Mouse (Mus musculus): ENCODE data around the gene Has1. TPM values are rescaled to one million over a fixed set of nuclear protein-coding genes. Genes with fewer than 3 reads are reported as not detected.

The Has1 gene
- polyA plus RNA-seq, 2 experiments = not detected

DNA sequence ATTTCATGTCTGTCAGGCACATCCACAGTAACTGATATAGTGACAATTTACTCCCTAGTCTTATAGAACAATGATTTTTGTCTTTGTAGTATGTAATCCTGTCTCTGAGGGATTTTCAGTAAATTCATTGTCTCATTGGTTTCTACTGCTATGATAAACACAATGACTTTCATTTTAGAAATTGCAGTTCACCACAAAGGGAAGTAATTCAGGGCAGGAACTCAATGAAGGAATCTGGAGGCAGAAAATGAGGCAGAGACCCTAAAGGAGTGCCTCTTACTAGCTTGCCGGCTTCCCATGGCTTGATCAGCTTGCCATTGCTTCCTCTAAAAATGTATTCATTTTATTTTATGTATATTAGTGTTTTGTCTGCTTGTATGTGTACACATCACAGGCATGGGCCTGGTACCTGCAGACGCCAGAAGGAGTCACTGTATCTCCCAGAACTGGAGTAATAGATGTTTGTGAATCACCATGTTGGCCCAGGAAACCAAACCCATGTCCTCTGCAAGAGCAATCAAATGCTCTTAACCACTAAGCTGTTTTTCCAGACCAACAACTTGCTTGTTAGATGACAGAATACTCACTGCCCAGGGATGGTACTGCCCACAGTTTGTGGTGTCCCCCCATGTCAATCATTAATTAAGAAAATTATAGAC lies 16.0 kb upstream of the Has1 start:
- 33% methylated on average over 2 of the region's 2 CpGs for WGBS (ENCODE audit: insufficient replicate concordance)

GRCm38 (mm10) chr17:17866801-17867469 lies 11.9 kb upstream of the Has1 start:
- Histone ChIP-seq H3K4me2 (ENCODE audit: low read depth) (no peak overlapping the region), H3K9me3 (ENCODE audit: control insufficient read depth, low read length) (no peaks in the 10 kb centered on the region), H3K9ac (replicated peaks) (no peak overlapping the region), H3K27ac (no peak overlapping the region), H3K4me3 (ENCODE audit: insufficient read depth in 1 of 2, low read depth in 2 of 2, low read length in 2 of 2) (no peak overlapping the region), H3K4me1 (replicated peaks; ENCODE audit: control insufficient read depth in 2 of 2, insufficient read depth in 2 of 2, low read length in 1 of 2) (peaks cover 0 to 5% of the 10 kb centered on the region in 2 experiments; a peak in 3 of 4 replicates), H3K36me3 (replicated peaks; ENCODE audit: control insufficient read depth, insufficient read depth, low read depth) (no peaks in the 10 kb centered on the region), H3K27me3 (ENCODE audit: control insufficient read depth, insufficient read depth, low read length) (no peaks in the 10 kb centered on the region)
- TF ChIP-seq CTCF (IDR thresholded peaks at IDR 0.05; ENCODE audit: low read depth) = no peak
- TF ChIP-seq EP300 (IDR thresholded peaks at IDR 0.05; ENCODE audit: low read depth) = no peak
- WGBS (ENCODE audit: insufficient replicate concordance) = 65% methylated on average over 11 of the region's 11 CpGs
- DNase-seq (ENCODE audit: low read depth in 3 of 3, low spot score in 3 of 3) (no peak), ATAC-seq (ENCODE audit: insufficient read depth) (no peak)

More for the DNA sequence above, 16.0 kb upstream of the Has1 start:
- Histone ChIP-seq H3K9me3 (ENCODE audit: control insufficient read depth, low read length) (no peaks in the 10 kb centered on the region), H3K36me3 (replicated peaks; ENCODE audit: control insufficient read depth, insufficient read depth, low read depth) (no peaks in the 10 kb centered on the region), H3K4me3 (ENCODE audit: insufficient read depth in 1 of 2, low read depth in 2 of 2, low read length in 2 of 2) (no peak overlapping the region), H3K27me3 (ENCODE audit: control insufficient read depth, insufficient read depth, low read length) (no peaks in the 10 kb centered on the region), H3K4me2 (ENCODE audit: low read depth) (no peak overlapping the region), H3K4me1 (replicated peaks; ENCODE audit: control insufficient read depth in 2 of 2, insufficient read depth in 2 of 2, low read length in 1 of 2) (peaks cover 0 to 5% of the 10 kb centered on the region in 2 experiments; a peak in 2 of 4 replicates), H3K9ac (replicated peaks) (no peak overlapping the region), H3K27ac (no peak overlapping the region)
- TF ChIP-seq EP300 (IDR thresholded peaks at IDR 0.05; ENCODE audit: low read depth) (no peak), CTCF (IDR thresholded peaks at IDR 0.05; ENCODE audit: low read depth) (no peak)
- DNase-seq (ENCODE audit: low read depth in 3 of 3, low spot score in 3 of 3) = no peak
- no peak for ATAC-seq (ENCODE audit: insufficient read depth)

DNA sequence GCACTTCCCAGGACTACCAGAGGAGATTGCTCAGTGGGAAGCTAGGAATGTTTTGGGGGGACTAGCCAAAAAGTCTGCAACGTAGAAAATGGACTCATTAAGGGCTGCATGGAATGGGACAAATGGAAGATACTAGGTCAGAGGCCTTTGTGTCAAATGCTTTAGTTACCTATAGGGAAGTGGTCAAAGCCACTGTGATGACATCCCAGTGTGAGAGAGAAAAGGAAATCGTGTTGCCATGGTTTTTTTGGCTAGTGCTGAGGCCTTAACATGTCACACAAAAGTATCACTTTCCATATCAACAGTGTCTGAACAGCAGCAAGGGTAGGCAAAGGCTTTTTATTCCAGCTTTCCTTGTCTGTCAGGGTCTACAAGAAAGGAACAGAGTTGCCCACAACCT lies 10.2 kb upstream of the Has1 start:
- no peak overlapping the region for H3K4me2 ChIP-seq (ENCODE audit: low read depth)
- peaks cover 0 to 5% of the 10 kb centered on the region in 2 experiments; a peak in 3 of 4 replicates for H3K4me1 ChIP-seq (replicated peaks; ENCODE audit: control insufficient read depth in 2 of 2, insufficient read depth in 2 of 2, low read length in 1 of 2)
- DNase-seq (ENCODE audit: low read depth in 3 of 3, low spot score in 3 of 3) = no peak
- no peak overlapping the region for H3K27ac ChIP-seq
- TF ChIP-seq CTCF (IDR thresholded peaks at IDR 0.05; ENCODE audit: low read depth) (no peak), EP300 (IDR thresholded peaks at IDR 0.05; ENCODE audit: low read depth) (no peak)
- no peaks in the 10 kb centered on the region for H3K27me3 ChIP-seq (ENCODE audit: control insufficient read depth, insufficient read depth, low read length)
- no peaks in the 10 kb centered on the region for H3K9me3 ChIP-seq (ENCODE audit: control insufficient read depth, low read length)
- no peak for ATAC-seq (ENCODE audit: insufficient read depth)
- no peak overlapping the region for H3K4me3 ChIP-seq (ENCODE audit: insufficient read depth in 1 of 2, low read depth in 2 of 2, low read length in 2 of 2)
- WGBS (ENCODE audit: insufficient replicate concordance) = 27% methylated on average over 2 of the region's 2 CpGs
- no peaks in the 10 kb centered on the region for H3K36me3 ChIP-seq (replicated peaks; ENCODE audit: control insufficient read depth, insufficient read depth, low read depth)
- no peak overlapping the region for H3K9ac ChIP-seq (replicated peaks)

GRCm38 (mm10) chr17:17862360-17862759 lies 7.4 kb upstream of the Has1 start:
- Histone ChIP-seq H3K27ac (no peak overlapping the region), H3K4me3 (ENCODE audit: insufficient read depth in 1 of 2, low read depth in 2 of 2, low read length in 2 of 2) (no peak overlapping the region), H3K4me1 (replicated peaks; ENCODE audit: control insufficient read depth in 2 of 2, insufficient read depth in 2 of 2, low read length in 1 of 2) (peaks cover 0 to 5% of the 10 kb centered on the region in 2 experiments; a peak in 3 of 4 replicates), H3K36me3 (replicated peaks; ENCODE audit: control insufficient read depth, insufficient read depth, low read depth) (no peaks in the 10 kb centered on the region), H3K27me3 (ENCODE audit: control insufficient read depth, insufficient read depth, low read length) (no peaks in the 10 kb centered on the region), H3K4me2 (ENCODE audit: low read depth) (no peak overlapping the region), H3K9me3 (ENCODE audit: control insufficient read depth, low read length) (no peaks in the 10 kb centered on the region), H3K9ac (replicated peaks) (no peak overlapping the region)
- TF ChIP-seq CTCF (IDR thresholded peaks at IDR 0.05; ENCODE audit: low read depth) (no peak), EP300 (IDR thresholded peaks at IDR 0.05; ENCODE audit: low read depth) (no peak)
- DNase-seq (ENCODE audit: low read depth in 3 of 3, low spot score in 3 of 3) (no peak), ATAC-seq (ENCODE audit: insufficient read depth) (no peak)
- WGBS (ENCODE audit: insufficient replicate concordance) = 33% methylated on average over 1 of the region's 1 CpGs

DNA sequence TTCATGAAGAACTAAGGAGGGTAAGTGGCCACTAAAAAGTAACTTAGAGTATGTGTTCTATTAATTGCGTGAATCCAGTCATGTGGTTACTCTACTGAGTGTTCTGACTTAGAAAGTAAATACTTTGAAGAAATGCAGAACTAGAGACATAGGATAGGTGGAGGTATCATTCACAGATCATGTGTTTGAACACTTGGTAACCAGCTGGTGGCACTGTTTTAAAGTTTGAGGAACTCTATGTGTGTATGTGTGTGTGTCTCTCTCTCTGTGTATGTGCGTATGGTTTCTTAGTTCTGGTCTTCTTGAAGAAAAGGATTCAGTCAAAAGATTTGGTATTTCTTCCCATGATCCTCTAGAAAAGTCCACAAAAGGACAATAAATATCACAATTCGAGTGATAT lies 5.1 kb upstream of the Has1 start:
- no peak for TF ChIP-seq CTCF (IDR thresholded peaks at IDR 0.05; ENCODE audit: low read depth)
- TF ChIP-seq EP300 (IDR thresholded peaks at IDR 0.05; ENCODE audit: low read depth) = no peak
- no peaks in the 10 kb centered on the region for H3K27me3 ChIP-seq (ENCODE audit: control insufficient read depth, insufficient read depth, low read length)
- 52% methylated on average over 3 of the region's 3 CpGs for WGBS (ENCODE audit: insufficient replicate concordance)
- no peak overlapping the region for H3K9ac ChIP-seq (replicated peaks)
- H3K36me3 ChIP-seq (replicated peaks; ENCODE audit: control insufficient read depth, insufficient read depth, low read depth) = no peaks in the 10 kb centered on the region
- H3K9me3 ChIP-seq (ENCODE audit: control insufficient read depth, low read length) = no peaks in the 10 kb centered on the region
- no peak overlapping the region for H3K4me2 ChIP-seq (ENCODE audit: low read depth)
- no peak overlapping the region for H3K4me3 ChIP-seq (ENCODE audit: insufficient read depth in 1 of 2, low read depth in 2 of 2, low read length in 2 of 2)
- ATAC-seq (ENCODE audit: insufficient read depth) = no peak
- no peaks in the 10 kb centered on the region; a peak in 1 of 4 replicates for H3K4me1 ChIP-seq (replicated peaks; ENCODE audit: control insufficient read depth in 2 of 2, insufficient read depth in 2 of 2, low read length in 1 of 2)
- H3K27ac ChIP-seq = no peak overlapping the region
- DNase-seq (ENCODE audit: low read depth in 3 of 3, low spot score in 3 of 3) = no peak

Measured in liver, embryonic 14.5 days (tissue).